Mouse (Mus musculus) stomach, embryonic 15.5 days (tissue): ENCODE results near the gene Arl5a. TPM values are rescaled to one million over a fixed set of nuclear protein-coding genes. Genes with fewer than 3 reads are reported as not detected.

Source experiments
- ATAC-seq: fragments of 200-750 bp; cut with Nextera tagmentation; 2 replicates; pipeline ENCODE4 v1.8.0; 2017; ENCODE audit warnings: low read depth, moderate number of reproducible peaks, moderate TSS enrichment; ENCODE audit not compliant: insufficient read depth, low FRiP score
- H3K27ac ChIP-seq: fragments of 300-500 bp; sonication (generic); 2 replicates; pipeline ENCODE4 v1.5.1; 2015; ENCODE audit warnings: mild to moderate bottlenecking, inconsistent platforms
- H3K27me3 ChIP-seq: fragments of 300-500 bp; sonication (generic); replicated peaks from 2 replicates; pipeline ENCODE4 v1.6.1; 2015; ENCODE audit warnings: inconsistent platforms
- H3K36me3 ChIP-seq: fragments of 300-500 bp; sonication (generic); 2 replicates; pipeline ENCODE4 v1.6.1; 2015; ENCODE audit warnings: inconsistent platforms
- H3K4me1 ChIP-seq: fragments of 300-500 bp; sonication (generic); 2 replicates; pipeline ENCODE4 v1.6.1; 2015; ENCODE audit warnings: inconsistent platforms
- H3K4me2 ChIP-seq: fragments of 300-500 bp; sonication (generic); 2 replicates; pipeline ENCODE4 v1.6.1; 2015; ENCODE audit warnings: mild to moderate bottlenecking, inconsistent platforms
- H3K4me3 ChIP-seq: fragments of 300-500 bp; sonication (generic); replicated peaks from 2 replicates; pipeline ENCODE4 v1.5.1; 2015; ENCODE audit warnings: inconsistent platforms
- H3K9ac ChIP-seq: fragments of 300-500 bp; sonication (generic); 2 replicates; pipeline ENCODE4 v1.6.1; 2015; ENCODE audit warnings: inconsistent platforms
- H3K9me3 ChIP-seq: fragments of 300-500 bp; sonication (generic); 2 replicates; pipeline ENCODE4 v1.6.1; 2016; ENCODE audit warnings: inconsistent platforms
- WGBS: fragments of 180-500 bp; shearing (Covaris S2); methylation state at CpG from one replicate; pipeline ENCODE4 v1.1.7; 2015; 5-methylcytosine and 5-hydroxymethylcytosine counted together
- polyA plus RNA-seq: library from polyadenylated mRNA; unstranded; fragments of >200 nt; fragmentation: Nextera tagmentation; extraction: Ambion mirVana; gene quantifications from 2 replicates; pipeline ENCODE4 v1.2.1, GENCODE M21; 2015

The Arl5a gene
- polyA plus RNA-seq, 1 experiment from 2014 or later: 35.9 TPM

GRCm38 (mm10) chr2:52440420-52441015 is 15.8 kb upstream of the Arl5a start:
- H3K4me1 ChIP-seq: 0 out of 2 replicates have a peak, but pooled peaks cover 4% of the 10 kb centered on the region
- no peak overlapping the region for H3K4me3 ChIP-seq
- H3K9ac ChIP-seq: no peak overlapping the region
- no peak overlapping the region for H3K4me2 ChIP-seq
- no peaks in the 10 kb centered on the region for H3K9me3 ChIP-seq
- H3K27ac ChIP-seq: no peak overlapping the region
- H3K27me3 ChIP-seq: no peaks in the 10 kb centered on the region
- no peaks in the 10 kb centered on the region for H3K36me3 ChIP-seq
- WGBS: 76% methylated on average over 4 of the region's 4 CpGs
- ATAC-seq: no peak

GRCm38 (mm10) chr2:52438437-52438836 is 13.7 kb upstream of the Arl5a start:
- Histone ChIP-seq H3K9ac (no peak overlapping the region), H3K4me1 (0 out of 2 replicates have a peak, but pooled peaks cover 4% of the 10 kb centered on the region), H3K4me3 (no peak overlapping the region), H3K36me3 (no peaks in the 10 kb centered on the region), H3K27me3 (no peaks in the 10 kb centered on the region), H3K4me2 (no peak overlapping the region), H3K9me3 (no peaks in the 10 kb centered on the region), H3K27ac (no peak overlapping the region)
- ATAC-seq: no peak
- WGBS: 91% methylated on average over 4 of the region's 4 CpGs

DNA sequence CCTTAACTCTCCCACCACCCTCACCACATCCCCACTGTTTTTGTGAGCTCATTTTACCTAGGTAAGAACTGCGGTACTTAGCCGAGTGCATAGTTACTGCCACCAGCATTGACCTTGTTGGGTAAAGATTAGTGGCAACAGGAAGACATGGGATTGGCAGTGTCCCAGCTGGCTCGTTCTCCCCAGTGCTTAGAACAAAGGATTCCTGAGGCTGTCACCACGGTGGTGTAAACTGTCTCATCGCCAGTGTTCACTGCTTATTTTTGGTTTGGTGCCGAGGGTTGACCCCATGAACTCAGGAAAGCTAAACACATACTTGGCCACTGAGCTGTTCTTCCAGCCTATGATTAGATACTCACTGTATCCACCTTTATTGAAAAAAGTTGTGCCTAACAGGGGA is 13.3 kb upstream of the Arl5a start:
- no peak overlapping the region for H3K9ac ChIP-seq
- no peak overlapping the region for H3K4me3 ChIP-seq
- H3K27ac ChIP-seq: no peak overlapping the region
- no peaks in the 10 kb centered on the region for H3K9me3 ChIP-seq
- no peaks in the 10 kb centered on the region for H3K36me3 ChIP-seq
- 0 out of 2 replicates have a peak, but pooled peaks cover 4% of the 10 kb centered on the region for H3K4me1 ChIP-seq
- H3K4me2 ChIP-seq: no peak overlapping the region
- peak; percentile 22; the same call in 1 of the 2 replicates for ATAC-seq
- WGBS: 39% methylated on average over 6 of the region's 6 CpGs
- H3K27me3 ChIP-seq: no peaks in the 10 kb centered on the region

- 49% methylated on average over 14 of the region's 14 CpGs for WGBS
- H3K4me3 ChIP-seq: no peak overlapping the region
- H3K36me3 ChIP-seq: no peaks in the 10 kb centered on the region
- H3K9me3 ChIP-seq: no peaks in the 10 kb centered on the region
- no peaks in the 10 kb centered on the region for H3K4me1 ChIP-seq
- H3K9ac ChIP-seq: no peak overlapping the region
- no peak for ATAC-seq
- H3K27ac ChIP-seq: no peak overlapping the region
- H3K4me2 ChIP-seq: peak overlapping the region; percentile 10; the same call in 1 of the 2 replicates
- no peaks in the 10 kb centered on the region for H3K27me3 ChIP-seq
These were observed 11.4 kb upstream of the Arl5a start for GRCm38 (mm10) chr2:52435919-52436632.

GRCm38 (mm10) chr2:52433365-52433764 is 8.7 kb upstream of the Arl5a start:
- no peaks in the 10 kb centered on the region for H3K9me3 ChIP-seq
- H3K4me1 ChIP-seq: no peaks in the 10 kb centered on the region
- H3K27ac ChIP-seq: no peak overlapping the region
- no peaks in the 10 kb centered on the region for H3K27me3 ChIP-seq
- no peak overlapping the region for H3K4me3 ChIP-seq
- H3K4me2 ChIP-seq: no peak overlapping the region
- no peak for ATAC-seq
- no peak overlapping the region for H3K9ac ChIP-seq
- H3K36me3 ChIP-seq: no peaks in the 10 kb centered on the region
- WGBS: 46% methylated on average over 7 of the region's 7 CpGs

DNA sequence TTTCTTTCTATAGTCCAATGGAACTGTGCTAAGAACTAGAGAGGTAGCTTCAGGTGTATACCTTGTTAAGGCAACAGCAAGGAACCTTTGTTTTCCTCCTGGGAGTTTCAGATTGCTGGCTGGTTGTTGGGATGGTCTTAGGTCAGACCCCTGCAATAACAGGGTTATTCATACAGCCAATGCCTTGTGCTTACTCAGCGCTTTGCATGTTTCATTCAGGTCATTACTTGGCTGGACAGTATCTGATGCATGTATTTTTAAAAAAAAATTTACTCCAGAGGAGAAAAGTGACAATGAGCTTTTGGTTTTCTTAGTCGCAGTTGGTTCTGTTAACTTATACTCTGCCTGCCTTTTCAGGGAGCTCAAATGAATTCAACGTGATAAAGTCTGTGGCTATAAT is 2.7 kb upstream of the Arl5a start:
- Histone ChIP-seq H3K4me1 (peaks cover 9% of the 10 kb centered on the region; the same call in 1 of the 2 replicates), H3K4me3 (no peak overlapping the region), H3K9me3 (no peaks in the 10 kb centered on the region), H3K36me3 (no peaks in the 10 kb centered on the region), H3K4me2 (no peak overlapping the region), H3K9ac (no peak overlapping the region), H3K27me3 (no peaks in the 10 kb centered on the region), H3K27ac (no peak overlapping the region)
- 78% methylated on average over 3 of the region's 3 CpGs for WGBS
- no peak for ATAC-seq

DNA sequence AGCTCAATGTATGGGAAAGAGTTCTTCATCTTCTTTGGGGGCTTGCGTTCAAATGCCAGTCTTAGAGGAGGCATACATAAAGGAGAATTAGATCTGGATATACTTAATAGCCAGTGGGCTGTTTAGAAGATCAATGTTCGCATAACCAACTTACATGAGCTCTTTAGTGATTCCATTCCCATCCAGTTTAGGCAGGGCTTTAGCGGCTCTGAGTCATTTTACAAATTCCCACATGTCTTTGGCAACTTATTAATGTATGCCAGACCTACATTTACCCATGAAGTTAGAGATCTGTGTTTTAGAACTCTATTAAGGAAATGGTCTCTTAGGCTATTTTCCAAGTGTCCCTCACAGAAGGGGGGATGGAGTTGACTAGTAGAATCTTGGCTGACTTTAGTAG is 1.3 kb upstream of the Arl5a start:
- WGBS: 79% methylated on average over 3 of the region's 3 CpGs

DNA sequence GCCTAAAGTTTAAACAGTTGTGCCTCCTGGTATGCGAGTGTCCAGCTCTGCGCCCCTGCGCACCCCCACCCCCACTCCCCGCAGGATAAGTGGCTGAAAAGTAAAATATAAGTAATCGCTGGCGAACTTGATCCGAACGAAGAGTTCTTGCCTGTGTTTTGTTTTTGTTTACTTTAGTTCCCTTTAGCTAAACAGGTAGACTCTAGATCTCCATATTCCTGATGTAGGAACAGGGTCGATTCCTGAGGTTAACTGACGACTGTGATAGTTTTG is 758 bp upstream of the Arl5a start:
- Histone ChIP-seq H3K9ac (peak overlapping the region; percentile 39; the same call in 1 of the 2 replicates), H3K36me3 (no peaks in the 10 kb centered on the region), H3K4me1 (peaks cover 17% of the 10 kb centered on the region; the same call in 1 of the 2 replicates), H3K9me3 (no peaks in the 10 kb centered on the region), H3K27ac (peak overlapping the region; percentile 80), H3K4me2 (peak overlapping the region; percentile 74), H3K27me3 (no peaks in the 10 kb centered on the region), H3K4me3 (peak overlapping the region; percentile 96)
- WGBS: 10% methylated on average over 10 of the region's 10 CpGs
- no peak for ATAC-seq

More for the DNA sequence above, 1.3 kb upstream of the Arl5a start:
- H3K9me3 ChIP-seq: no peaks in the 10 kb centered on the region
- H3K4me3 ChIP-seq: peak overlapping the region; percentile 96; the same call in 1 of the 2 replicates
- ATAC-seq: no peak
- H3K36me3 ChIP-seq: no peaks in the 10 kb centered on the region
- no peak overlapping the region for H3K27ac ChIP-seq
- no peak overlapping the region for H3K4me2 ChIP-seq
- no peak overlapping the region for H3K9ac ChIP-seq
- H3K4me1 ChIP-seq: peaks cover 15% of the 10 kb centered on the region; the same call in 1 of the 2 replicates
- no peaks in the 10 kb centered on the region for H3K27me3 ChIP-seq

DNA sequence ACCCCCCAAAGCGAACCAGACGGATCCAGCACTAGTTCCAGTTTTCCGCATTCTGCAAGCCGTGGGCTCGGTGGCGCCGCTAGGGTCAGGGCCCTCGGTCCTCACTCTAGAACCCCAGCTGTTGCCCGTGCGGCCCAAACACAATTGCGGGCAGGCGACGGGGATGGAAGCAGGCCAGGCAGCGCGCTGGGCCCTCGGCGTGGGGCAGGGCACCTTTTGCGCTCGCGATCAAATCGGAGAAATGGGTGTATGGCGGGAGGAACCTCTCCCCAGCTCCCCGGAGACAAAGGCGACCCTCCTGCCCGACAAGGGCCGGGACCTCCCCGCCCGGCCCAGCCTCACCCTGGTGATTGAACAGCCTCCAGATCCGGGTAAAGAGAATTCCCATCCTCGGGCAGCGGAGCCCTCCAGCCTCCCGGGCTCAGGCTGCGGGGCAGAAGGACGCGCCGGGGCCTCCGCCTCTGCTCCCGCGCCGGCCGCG is 413 bp downstream of the Arl5a start:
- peak overlapping the region; percentile 96 for H3K4me3 ChIP-seq
- no peaks in the 10 kb centered on the region for H3K9me3 ChIP-seq
- no peaks in the 10 kb centered on the region for H3K36me3 ChIP-seq
- peak overlapping the region; percentile 95 for H3K9ac ChIP-seq
- peak overlapping the region; percentile 57 for H3K4me2 ChIP-seq
- WGBS: under 1% methylated on average over 40 of the region's 42 CpGs
- H3K27me3 ChIP-seq: no peaks in the 10 kb centered on the region
- peaks cover 17% of the 10 kb centered on the region for H3K4me1 ChIP-seq
- H3K27ac ChIP-seq: peak overlapping the region; percentile 85
- peak; percentile 59 for ATAC-seq

- Histone ChIP-seq H3K36me3 (no peaks in the 10 kb centered on the region), H3K9me3 (no peaks in the 10 kb centered on the region), H3K27ac (no peak overlapping the region), H3K9ac (peak overlapping the region; percentile 95; the same call in 1 of the 2 replicates), H3K4me3 (peak overlapping the region; percentile 96), H3K4me2 (peak overlapping the region; percentile 57), H3K4me1 (peaks cover 20% of the 10 kb centered on the region), H3K27me3 (no peaks in the 10 kb centered on the region)
- WGBS: 2% methylated on average over 16 of the region's 16 CpGs
- ATAC-seq: no peak
These were observed 972 bp downstream of the Arl5a start for GRCm38 (mm10) chr2:52423611-52424247.

DNA sequence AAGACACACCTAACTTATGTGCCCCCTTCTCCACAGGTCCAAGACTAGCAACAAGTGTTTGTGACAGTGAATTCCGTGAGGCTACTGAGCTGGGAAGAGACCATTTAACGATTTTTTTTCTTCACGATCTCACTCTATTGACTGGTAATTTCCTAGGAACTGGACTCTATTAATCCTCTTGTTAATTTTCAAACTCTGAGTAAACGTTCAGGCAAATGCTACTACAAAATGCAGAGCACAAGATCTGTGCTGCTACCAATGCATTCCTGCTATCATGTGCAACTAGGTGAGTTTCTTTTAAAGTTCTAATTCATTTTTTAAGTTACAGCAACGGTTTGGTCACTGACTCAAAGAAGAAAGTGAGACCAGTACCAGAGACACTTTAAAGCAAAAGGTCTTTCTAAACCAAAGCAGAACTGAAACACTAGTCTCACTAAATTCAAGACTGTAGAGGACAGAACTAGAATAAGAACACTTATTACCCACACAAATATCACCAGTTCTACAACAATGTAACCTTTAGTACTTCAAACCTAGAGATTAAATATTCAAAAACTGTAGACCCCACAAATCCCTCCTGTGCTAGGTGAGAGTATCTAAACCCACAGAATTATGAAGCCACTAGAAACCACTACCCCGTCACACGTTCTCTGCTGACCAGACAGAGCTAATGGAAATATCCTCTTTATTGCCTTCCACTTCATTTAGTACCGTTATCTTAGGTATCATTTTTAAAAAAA is 1.7 kb downstream of the Arl5a start:
- Histone ChIP-seq H3K4me2 (peak overlapping the region; percentile 57), H3K4me1 (peaks cover 20% of the 10 kb centered on the region), H3K4me3 (peak overlapping the region; percentile 96), H3K9ac (no peak overlapping the region), H3K9me3 (no peaks in the 10 kb centered on the region), H3K27ac (no peak overlapping the region), H3K36me3 (no peaks in the 10 kb centered on the region), H3K27me3 (no peaks in the 10 kb centered on the region)
- ATAC-seq: no peak
- WGBS: 35% methylated on average over 8 of the region's 8 CpGs
